ENCODE assay signal across 8 mouse cellular contexts in genomic region chr8:30959436-30960180, GRCm38 (mm10).
DNase-seq lines count a peak whose midpoint lies in the region; ATAC-seq lines count a peak whose summit lies in the region.

No protein-coding gene starts in this region.

- no peak for ATAC-seq in heart, embryonic 16.5 days (replicated peaks; ENCODE audit: extremely low read depth, insufficient read depth, low FRiP score)
- no peak for ATAC-seq in hindbrain, embryonic 12.5 days (ENCODE audit: low FRiP score)

- H3K9me3 ChIP-seq in heart, embryonic 16.5 days (replicated peaks; ENCODE audit: control insufficient read depth, low read length), result no peaks in the 10 kb centered on the region
- no peaks in the 10 kb centered on the region for H3K9me3 ChIP-seq in hindbrain, embryonic 12.5 days (replicated peaks)
- H3K9me3 ChIP-seq in midbrain, embryonic 10.5 days (replicated peaks), result no peaks in the 10 kb centered on the region

- no peak overlapping the region for H3K9ac ChIP-seq in heart, embryonic 16.5 days (ENCODE audit: low read length)
- no peak overlapping the region for H3K9ac ChIP-seq in hindbrain, embryonic 12.5 days

- H3K4me3 ChIP-seq in heart, embryonic 16.5 days (ENCODE audit: low read length), result peak overlapping the region; percentile 48
- H3K4me3 ChIP-seq in hindbrain, embryonic 12.5 days, result peak overlapping the region; percentile 20; the same call in 1 of the 2 replicates
- H3K4me3 ChIP-seq in midbrain, embryonic 10.5 days, result peak overlapping the region; percentile 29

- no peaks in the 10 kb centered on the region for H3K36me3 ChIP-seq in heart, embryonic 16.5 days (ENCODE audit: control insufficient read depth, insufficient read depth)
- H3K36me3 ChIP-seq in hindbrain, embryonic 12.5 days, result no peaks in the 10 kb centered on the region
- no peaks in the 10 kb centered on the region for H3K36me3 ChIP-seq in midbrain, embryonic 10.5 days

- peaks cover 3% of the 10 kb centered on the region for H3K4me1 ChIP-seq in heart, embryonic 16.5 days (ENCODE audit: control insufficient read depth, insufficient read depth, low read length)
- peaks cover 4% of the 10 kb centered on the region; the same call in 1 of the 2 replicates for H3K4me1 ChIP-seq in hindbrain, embryonic 12.5 days
- peaks cover 3% of the 10 kb centered on the region; the same call in 1 of the 2 replicates for H3K4me1 ChIP-seq in midbrain, embryonic 10.5 days

- no peak overlapping the region for H3K27ac ChIP-seq in heart, embryonic 16.5 days (ENCODE audit: low read length)
- H3K27ac ChIP-seq in hindbrain, embryonic 12.5 days, result no peak overlapping the region
- no peak overlapping the region for H3K27ac ChIP-seq in midbrain, embryonic 10.5 days (replicated peaks)

- H3K27me3 ChIP-seq in heart, embryonic 16.5 days (ENCODE audit: control insufficient read depth, insufficient read depth, low read length), result no peaks in the 10 kb centered on the region
- no peaks in the 10 kb centered on the region for H3K27me3 ChIP-seq in hindbrain, embryonic 12.5 days
- H3K27me3 ChIP-seq in midbrain, embryonic 10.5 days (ENCODE audit: low read depth, poor library complexity, severe bottlenecking), result 0 out of 2 replicates have a peak, but pooled peaks cover 7% of the 10 kb centered on the region

- no peak for DNase-seq in heart, adult 18-20 months
- DNase-seq in embryo, embryonic 9.5 days (ENCODE audit: extremely low spot score), result peak; percentile 23
- DNase-seq in midbrain, embryonic 10.5 days (ENCODE audit: low spot score), result no peak
- no peak for DNase-seq in urinary bladder, postnatal 4 days (ENCODE audit: low spot score in 2 of 2)
- no peak for DNase-seq in cerebellum, postnatal 25 days
- no peak for DNase-seq in gastrocnemius, postnatal 25 days

- WGBS in heart, embryonic 16.5 days, result 43% methylated on average over 17 of the region's 17 CpGs
- 35% methylated on average over 17 of the region's 17 CpGs for WGBS in hindbrain, embryonic 12.5 days
- 54% methylated on average over 17 of the region's 17 CpGs for WGBS in midbrain, embryonic 10.5 days

- peak overlapping the region; percentile 71 for H3K4me2 ChIP-seq in heart, embryonic 16.5 days (ENCODE audit: low read depth, low read length)
- peak overlapping the region; percentile 46 for H3K4me2 ChIP-seq in hindbrain, embryonic 12.5 days (replicated peaks)
